Mouse (Mus musculus) CD4-positive, CD25-positive, alpha-beta regulatory T cell, adult 4 months (primary cell): ENCODE results near the gene Tnr. TPM values are rescaled to one million over a fixed set of nuclear protein-coding genes. Genes with fewer than 3 reads are reported as not detected.

Experiments used
- ATAC-seq: one replicate; pipeline ENCODE4 v1.8.0; 2017
- polyA plus RNA-seq, 2 experiments: library from polyadenylated mRNA; unstranded; fragments of 100-300 nt; shearing (Covaris generic); gene quantifications; one replicate each; pipeline ENCODE4 v1.2.1; 2017

Gene Tnr
- polyA plus RNA-seq, 2 experiments from 2014 or later, result not detected

DNA sequence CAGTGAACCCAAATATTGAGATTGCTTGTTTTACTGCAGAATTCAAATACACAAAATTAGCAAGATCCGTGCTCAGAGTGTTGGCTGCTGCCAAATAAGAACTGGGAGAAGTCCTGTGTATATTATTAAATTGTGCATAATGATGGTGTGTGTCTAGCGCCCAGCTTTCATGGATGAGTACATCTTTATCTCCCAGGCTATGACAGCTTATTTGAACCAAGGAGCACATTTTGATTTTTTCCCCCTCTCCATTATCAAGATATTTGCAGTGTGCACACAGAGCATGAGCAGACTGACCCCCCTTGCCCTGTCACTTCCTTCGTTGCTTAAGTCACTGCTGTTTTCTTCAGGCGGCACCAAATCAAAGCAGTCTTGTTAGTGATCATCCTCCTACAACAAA lies 278.2 kb downstream of the Tnr start:
- no peak for ATAC-seq

DNA sequence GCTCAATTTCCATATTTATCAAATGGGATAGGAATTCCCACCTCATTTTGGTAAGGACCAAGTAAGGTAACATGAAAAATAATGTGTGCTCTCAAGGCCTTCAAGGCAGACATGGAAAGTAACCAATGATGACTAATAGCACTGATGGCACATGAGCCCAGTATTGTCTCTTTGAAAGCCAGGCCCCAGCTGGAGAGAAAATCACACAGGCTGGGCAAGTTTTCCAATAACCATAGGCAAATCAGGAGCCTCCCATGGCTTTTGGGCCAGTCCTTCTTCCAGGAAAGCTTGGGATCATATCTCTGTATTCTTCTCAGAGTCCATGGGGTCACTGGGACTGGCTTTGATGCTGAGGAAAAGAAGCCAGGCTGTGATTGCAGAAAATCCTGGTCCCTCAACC lies 280.1 kb downstream of the Tnr start:
- ATAC-seq, result no peak

DNA sequence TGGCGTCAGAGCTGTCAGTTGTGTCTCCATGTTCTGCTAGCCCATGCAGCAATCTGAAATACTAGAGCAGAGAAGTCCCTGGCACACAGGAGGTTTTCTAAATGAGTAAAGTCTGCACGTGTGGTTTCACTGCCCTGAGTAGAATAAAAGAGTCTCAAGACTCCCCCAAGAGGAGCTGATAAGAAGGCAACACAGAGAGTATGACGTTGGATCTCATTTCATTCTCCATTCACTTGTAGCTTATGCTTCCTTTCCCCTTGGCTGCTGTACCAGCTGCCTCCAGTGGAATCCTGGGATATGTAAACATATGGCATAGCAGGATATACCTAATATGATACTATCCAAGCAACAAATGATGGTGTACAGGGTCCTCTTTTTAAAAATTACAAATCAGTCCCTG lies 285.9 kb downstream of the Tnr start:
- ATAC-seq, result no peak

DNA sequence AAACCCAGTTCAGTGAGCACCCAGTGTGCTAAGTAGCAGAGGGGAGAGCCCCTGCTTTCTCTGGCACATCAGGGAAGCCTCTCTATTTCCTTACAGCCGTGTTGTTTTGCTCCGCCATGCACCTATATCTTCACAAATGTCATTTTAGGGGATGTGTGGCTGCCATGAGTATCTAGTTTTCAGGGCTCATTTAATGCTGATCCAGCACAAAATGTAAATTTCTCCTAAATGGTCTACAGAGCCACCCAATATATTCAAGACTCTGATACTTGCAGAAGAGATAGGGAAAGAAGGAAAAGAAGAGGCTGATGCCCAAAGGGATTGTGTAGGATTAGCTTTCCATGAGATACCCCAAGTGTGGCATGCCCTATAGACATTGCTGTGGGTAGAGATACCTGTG lies 288.2 kb downstream of the Tnr start:
- ATAC-seq, result no peak

DNA sequence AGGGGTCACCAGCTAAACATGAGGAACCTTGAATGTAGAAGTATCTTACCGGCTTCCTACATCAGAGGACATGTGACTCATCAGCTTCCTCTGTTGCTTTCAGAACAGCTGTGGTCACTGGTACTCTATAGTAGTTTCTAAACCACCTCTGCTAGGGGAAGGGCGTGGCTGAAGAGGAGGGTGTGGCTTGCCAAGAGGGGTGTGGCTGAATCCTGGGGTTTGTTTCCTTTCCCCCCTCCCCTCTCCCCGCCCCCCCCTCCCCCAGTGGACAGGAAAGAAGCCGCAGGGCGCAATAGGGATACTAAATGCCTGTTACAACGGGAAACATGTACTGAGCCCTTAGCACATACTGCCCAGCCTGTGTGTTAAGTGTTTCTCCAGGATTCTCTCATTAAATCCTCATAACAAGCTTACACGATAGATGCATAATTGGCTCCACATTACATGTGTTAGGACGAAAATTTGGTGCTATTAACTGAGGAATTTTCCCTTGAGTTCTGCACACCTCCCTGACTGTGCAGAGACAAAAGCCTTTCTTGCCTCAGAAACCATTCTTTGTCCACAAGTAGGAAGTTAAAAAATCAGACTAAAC lies 289.3 kb downstream of the Tnr start:
- ATAC-seq, result peak; percentile 89

DNA sequence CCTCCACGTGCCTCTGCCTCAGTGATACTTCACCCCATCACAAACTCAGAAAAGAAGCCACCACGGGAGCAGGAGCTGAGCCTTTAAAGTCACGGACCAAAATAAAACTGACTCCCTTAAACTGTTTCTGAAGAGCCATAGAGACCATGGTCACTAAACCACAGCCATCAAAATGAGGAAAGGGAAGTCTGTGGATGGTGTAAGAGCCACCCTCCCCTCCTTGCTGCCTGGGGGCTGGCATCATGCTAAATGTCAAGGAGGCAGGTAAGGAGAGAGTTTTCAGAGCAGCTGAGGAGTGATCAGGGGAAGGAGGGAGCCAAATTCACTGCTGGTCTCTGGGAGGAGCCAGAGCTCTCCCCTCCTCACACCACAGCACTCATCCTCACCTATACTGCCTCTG lies 290.8 kb downstream of the Tnr start:
- ATAC-seq, result no peak

DNA sequence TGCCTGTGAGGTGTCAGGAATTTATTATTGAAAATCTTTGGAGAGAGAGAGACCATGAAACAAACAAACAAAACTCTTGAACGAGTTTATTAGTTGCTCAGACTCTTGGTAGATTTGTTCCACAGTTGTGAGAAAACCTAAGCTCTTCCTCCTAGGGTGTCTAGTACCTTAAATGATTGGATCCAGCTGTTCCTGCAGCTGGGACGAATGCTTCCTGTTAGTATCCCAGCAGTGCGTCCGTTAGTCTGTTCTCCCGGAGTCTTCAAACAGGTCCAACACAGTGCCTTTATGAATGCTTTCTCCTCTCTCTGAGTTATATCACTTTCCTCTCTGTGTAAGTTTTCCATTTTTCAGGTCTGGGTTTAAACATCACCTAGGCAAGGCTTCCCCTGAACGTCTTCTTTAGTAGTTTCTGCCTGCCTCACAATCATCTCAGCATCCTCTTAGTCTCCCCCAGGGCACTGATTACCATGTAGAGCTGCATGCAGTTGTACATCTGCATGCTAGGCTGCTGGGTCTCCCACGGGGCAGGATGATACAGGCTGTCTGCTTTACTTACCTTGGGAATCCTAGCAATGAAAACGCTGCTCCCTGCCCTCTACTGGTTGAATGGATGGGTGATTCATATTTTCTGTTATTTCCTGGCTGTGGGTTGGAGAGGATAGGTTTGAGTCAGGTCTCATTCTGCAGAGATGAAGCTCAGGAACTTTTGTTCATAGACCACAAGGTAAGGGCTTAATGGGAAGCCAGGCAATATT lies 293.2 kb downstream of the Tnr start:
- no peak for ATAC-seq

DNA sequence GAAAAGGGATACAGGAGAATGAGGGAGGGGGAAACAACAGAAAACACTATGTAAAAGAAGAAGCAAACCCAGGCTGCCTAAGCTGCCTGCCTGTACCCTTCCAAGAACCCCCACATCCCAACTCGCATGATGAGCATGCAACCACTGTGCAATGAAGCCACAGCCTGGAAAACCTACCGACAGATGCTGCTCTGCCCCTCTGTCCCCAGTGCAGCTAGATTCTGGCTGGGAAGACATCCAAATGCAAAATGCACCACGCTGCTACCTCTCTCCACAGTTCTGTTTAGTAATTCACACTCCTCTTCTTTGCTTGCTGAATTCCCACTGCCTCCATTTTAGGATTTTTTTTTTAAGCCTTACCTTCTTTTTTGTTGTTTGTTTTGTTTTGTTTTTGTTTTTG lies 295.9 kb downstream of the Tnr start:
- no peak for ATAC-seq

DNA sequence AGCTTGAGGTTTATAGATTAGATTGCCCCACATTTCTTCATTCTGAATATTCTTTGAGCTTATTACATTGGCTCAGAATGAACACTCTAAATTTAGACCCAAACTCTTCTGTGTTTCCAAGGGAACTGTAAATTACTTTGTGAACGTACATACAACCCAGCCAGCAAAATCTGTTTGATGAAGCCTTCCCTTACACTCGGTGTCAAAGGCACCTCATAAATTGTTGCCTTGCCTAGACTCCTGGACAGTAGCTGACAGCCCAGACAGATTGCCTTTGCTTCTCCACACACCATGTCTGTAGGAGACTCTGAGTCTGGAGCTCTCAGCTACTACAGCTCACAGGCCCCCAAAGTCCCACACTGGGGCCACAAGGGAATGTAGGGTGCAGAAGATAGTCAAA lies 298.8 kb downstream of the Tnr start:
- ATAC-seq, result no peak

DNA sequence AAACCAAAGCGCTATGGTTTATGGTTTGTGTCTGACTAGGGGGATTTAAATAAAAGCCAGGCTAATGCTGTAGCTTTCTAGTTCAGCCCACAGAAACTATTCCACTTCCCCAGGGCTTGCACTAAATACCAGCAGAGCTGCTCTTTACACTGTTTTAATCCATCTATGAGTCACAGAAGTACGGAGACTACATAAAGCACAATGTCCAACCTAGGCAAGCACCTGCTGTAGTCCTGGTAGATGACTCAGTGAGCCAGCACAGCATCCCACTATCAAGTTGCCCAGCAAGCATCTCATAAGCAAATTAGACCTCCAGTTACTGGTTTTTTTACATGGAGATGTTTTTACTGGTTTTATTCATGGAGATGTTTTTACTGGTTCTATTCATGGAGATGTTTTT lies 305.0 kb downstream of the Tnr start:
- no peak for ATAC-seq

DNA sequence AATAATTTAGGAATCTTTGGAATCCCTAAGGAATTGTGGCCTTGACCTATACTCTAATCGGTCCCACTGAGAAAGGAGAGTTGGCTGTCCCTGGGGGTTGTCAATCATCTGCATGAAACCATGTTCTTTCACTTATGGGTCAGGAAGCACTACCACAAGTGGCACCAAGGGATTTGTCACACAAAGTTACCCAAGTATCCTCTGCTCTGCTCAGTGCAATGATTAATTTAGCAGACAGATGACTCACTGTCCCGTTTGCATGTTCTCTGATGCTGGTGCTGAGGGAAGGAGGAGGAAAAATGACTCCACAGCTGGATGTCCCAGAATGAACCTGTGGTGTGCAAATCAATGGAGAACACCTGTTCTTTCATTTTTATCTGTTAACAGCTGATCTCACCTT lies 309.6 kb downstream of the Tnr start:
- ATAC-seq, result no peak

DNA sequence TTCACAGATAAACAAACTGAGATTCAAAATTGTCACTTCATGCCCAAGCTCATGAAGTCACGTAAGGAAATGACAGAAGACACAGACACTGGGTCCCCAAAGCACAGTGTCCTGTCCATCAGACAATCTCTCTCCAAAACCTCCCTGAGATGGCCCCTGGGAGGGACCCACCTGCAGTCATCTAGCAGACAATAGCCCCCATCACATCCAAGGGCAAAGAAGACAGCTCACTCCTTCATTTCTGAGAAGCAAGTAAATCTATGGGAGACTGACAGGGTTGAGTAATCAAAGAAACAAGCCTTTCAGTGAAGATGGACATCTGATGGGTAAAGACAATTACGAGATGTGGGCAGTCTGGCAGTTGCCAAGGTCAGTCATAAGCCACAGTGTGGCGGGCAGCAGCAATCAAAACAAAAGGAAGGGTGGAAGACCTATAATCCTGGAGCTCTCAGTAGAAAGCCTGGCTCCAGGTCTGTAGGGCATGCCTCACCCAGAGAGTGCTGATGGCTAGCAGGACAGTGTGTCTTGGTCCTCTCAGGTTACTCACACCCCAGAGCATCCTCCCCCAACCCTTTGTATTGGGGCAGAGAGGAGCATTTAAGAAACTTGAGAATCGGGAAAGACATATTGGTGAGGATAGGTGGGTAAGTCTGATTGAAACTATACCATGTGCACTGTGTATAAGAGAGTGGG lies 310.2 kb downstream of the Tnr start:
- no peak for ATAC-seq

DNA sequence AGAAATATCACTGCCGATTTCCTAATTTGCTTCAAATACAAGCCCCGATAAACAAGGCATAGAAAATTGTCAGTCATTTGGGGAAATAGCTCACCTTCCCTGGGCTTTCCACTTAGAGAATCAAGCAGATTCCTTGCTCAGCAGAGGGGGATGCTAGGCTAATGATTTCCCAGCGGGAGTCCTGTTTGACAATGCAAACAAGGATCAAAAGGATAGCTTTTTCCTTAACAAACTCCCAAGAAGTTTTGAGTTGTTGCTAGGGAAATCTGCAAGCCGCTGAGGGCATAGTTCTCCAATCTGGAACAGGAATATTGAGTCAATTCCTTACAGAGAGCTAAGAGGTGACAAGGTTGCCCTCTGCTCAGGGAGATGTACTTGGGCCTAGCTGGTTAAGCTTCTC lies 311.6 kb downstream of the Tnr start:
- ATAC-seq, result no peak

DNA sequence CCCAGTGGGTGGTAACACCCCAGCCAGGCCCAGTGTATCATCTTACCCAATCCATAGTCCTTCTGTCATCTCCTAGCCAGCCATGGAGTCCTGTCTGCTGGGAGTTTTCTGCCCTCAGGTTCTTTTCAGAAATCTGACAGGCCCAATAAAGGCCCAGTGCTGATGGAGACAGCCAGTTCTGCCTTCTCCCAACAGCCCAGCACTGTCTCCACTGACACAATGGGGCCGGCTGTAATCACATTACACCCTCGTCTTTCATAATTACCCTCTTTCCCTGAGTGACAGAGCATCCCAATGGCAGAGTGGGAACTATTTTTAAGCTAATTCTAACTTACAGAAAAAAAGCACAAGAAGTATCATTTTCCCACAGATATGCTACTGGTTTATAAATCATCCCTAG lies 316.8 kb downstream of the Tnr start:
- ATAC-seq, result no peak

DNA sequence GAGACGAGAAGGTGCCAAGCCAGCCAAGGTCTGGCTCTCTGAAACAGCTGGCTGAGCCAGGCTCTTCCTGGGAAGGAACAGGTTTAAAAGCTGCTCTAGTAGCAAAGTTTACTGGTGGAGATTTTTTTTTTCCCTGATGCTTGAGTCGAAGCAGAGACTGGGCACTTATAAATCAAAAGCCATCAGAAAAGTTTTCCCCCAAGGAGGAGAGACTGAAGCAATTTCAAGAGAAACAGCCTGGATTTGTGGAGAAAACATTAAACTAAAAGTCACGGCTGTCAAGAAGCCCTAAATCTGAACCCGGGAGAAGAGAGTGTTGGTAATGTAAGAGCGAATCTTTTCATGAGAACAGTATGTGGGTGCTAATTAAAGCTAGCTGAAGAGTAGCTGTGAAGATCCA lies 319.3 kb downstream of the Tnr start:
- ATAC-seq, result no peak

DNA sequence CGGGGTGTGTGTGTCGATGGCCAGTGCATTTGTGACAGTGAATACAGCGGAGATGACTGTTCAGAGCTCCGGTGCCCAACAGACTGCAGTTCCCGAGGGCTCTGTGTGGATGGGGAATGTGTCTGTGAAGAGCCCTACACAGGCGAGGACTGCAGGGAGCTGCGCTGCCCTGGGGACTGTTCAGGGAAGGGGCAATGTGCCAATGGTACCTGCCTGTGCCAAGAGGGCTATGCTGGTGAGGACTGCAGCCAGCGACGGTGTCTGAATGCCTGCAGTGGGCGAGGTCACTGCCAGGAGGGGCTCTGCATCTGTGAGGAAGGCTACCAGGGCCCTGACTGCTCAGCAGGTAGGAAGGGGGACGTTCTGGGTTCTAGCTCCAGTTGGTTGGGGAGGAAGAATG lies 328.5 kb downstream of the Tnr start:
- ATAC-seq, result no peak

DNA sequence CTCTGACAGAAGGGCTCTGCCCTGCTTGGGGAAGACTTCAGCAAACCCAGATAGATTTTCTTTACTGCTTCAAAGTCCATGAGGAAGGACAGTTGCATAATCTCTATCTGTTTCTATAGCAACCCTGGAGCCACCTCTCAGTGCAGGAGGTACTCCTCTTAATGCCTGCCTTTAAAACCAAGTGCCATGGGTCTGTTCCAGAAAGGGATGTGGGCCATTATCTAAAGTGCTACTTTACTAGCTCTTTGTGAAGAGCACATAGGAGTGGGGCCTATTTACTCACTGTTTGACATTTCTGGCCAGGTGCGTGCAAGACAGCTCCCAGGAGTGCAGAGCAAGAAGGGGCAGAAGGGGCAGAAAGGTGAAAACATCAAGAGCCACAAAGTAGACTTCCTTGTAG lies 330.7 kb downstream of the Tnr start:
- no peak for ATAC-seq

DNA sequence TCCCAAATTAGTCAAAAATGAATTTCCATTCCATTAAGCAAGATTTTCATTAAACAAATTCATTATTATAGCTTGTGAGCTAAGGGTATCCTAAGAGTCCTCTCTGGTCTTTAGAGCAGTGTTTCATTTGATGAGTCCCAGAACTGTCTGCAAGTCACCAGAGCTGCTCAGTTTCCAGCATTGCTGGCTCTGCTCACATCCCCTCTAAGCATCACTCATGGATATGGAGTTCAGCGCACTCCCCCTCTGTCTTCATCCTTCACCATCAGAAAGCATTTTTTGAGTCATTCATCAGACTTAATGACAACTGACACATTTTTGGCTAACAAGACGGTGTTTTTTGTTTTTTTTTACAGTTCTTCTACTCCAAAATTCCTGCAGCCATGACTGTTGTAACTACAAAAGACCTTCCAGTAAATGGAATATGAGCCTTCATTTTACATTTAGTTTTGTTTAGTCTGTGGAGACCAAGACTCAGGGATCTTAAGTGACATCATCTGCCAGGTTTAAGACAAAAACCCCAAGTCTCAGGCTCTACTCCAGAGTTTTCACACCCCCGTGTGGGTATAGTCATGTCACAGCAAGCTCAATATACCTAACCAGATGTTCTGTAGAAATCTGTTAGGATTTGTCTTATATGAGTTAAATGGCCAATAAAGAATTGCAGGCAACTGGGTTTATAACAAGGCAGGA lies 338.4 kb downstream of the Tnr start:
- no peak for ATAC-seq

DNA sequence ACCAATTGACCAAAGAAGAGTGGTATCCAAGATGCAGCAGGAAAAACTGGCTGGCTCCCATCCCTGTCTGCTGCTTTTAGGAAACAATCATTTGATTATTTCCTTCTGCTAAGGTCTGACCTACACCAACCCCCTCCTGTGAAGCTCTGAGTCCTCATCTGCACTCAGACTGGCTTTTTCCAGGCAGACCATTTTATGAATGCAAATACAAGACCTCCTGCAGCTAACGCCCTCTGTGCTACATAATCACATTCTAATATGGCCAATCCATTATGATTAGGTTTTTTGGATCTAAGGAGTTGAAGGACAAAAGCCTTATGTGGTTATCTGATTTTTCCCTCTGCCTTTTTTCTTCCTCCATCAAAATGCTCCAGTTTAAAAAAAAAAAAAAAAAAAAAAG lies 342.1 kb downstream of the Tnr start:
- ATAC-seq, result no peak

DNA sequence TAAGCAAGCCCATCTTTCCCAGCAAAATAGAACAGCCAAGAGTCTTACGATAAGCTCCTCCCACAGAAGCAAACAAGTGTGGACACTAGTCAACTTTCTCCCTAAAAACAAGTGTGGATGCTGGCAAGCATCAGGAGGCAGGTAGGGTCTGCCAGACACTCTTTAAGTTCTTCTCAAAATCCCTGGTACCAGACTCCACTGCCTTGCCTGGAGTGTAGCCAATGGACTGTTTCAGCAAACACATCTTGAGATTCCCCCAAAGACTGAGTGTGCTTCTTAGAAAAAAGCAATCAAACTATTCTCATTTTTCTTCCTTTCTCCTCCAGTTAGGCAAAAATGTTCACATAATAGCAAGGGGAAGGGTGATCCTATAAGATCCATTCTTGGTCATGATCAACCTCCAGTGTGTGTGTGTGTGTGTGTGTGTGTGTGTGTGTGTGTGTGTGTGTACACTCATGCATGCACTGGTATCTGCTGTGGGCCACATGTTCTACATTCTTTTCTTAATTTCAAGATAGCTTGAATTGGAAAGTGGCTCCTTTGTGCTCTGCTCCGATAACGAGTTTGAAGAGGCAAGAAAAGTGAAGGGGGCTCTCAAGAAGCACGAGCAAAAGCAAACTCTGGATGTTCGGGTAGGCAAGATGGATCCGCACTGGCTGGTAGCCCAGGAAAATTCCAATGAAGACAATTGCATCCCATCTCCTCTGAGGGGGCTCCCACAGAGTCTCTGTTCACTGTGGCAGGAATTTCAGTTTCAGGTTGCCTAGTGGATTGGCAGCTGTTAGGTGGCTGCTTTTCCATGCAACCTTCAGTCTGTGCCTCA lies 346.3 kb downstream of the Tnr start:
- no peak for ATAC-seq

DNA sequence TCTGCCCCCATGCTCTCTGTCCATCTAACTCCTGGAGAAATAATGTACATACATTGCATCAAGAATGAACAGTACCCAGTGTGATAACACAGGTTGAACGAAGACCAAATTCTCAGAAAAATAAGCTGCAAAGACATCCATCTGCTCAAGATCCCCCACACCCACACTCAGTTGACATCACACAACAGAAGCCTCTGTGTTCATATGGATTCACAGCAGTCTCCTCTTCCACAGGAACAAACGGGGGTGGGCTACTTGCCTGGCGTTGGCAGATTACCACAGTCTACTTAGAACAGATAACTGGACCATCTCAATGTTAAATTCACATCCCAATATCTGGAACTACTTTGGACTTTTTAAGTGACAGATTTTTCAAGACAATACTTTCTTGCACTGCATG lies 349.3 kb downstream of the Tnr start:
- no peak for ATAC-seq

DNA sequence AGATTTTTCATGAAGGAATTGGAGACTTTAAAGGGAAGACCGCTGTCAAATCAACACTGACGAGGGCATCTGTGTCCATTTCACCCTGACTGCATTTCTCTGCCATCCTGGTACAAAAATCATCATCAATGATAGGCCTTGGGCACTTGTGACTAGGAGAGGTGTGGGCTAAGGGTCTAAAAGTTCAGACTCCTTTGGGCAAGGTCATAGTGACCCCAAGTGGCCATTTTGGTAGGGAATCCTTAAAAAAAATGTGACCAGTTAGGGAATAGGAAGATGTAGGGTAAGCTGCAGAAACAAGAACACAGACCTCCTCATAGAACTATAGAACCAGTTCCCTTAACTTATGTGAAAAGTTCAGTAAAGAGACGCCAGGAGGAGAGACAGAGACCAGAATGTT lies 355.1 kb downstream of the Tnr start:
- no peak for ATAC-seq

DNA sequence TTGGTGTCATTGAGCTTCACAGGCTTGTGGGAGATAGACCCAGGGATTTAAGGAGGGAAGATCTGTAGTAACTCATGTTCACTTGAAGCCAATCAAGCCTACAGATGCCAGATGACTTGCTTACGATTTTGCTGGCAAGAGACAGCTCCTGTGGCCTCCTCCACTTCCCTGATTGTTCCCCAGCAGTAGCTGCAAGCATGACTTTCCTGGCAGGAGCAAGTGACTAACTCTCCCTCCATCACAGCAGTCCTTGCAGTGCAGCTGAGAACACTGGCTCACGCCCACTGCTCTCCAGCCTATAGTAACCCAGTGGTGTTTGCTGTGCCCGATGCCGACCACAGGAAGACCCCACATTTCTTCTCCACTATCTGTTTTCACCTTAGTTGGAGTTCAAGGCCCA lies 356.3 kb downstream of the Tnr start:
- no peak for ATAC-seq
